Mouse (Mus musculus): ENCODE data around the gene Usf3. TPM values are rescaled to one million over a fixed set of nuclear protein-coding genes. Genes with fewer than 3 reads are reported as not detected.

The Usf3 gene
- polyA plus RNA-seq, 1 experiment from 2014 or later = 3.5 TPM

GRCm38 (mm10) chr16:44176511-44176910 lies 3.5 kb downstream of the Usf3 start:
- Histone ChIP-seq H3K9ac (no peak overlapping the region), H3K4me1 (peaks cover 17% of the 10 kb centered on the region), H3K9me3 (replicated peaks) (no peaks in the 10 kb centered on the region), H3K4me2 (replicated peaks) (no peak overlapping the region), H3K27me3 (no peaks in the 10 kb centered on the region), H3K27ac (no peak overlapping the region), H3K36me3 (no peaks in the 10 kb centered on the region), H3K4me3 (no peak overlapping the region)
- ATAC-seq (ENCODE audit: low FRiP score) = no peak
- WGBS = 92% methylated on average over 2 of the region's 2 CpGs

GRCm38 (mm10) chr16:44178555-44178954 lies 5.5 kb downstream of the Usf3 start:
- no peak overlapping the region for H3K27ac ChIP-seq
- H3K9ac ChIP-seq = no peak overlapping the region
- peaks cover 15% of the 10 kb centered on the region for H3K4me1 ChIP-seq
- ATAC-seq (ENCODE audit: low FRiP score) = no peak
- no peak overlapping the region for H3K4me2 ChIP-seq (replicated peaks)
- WGBS = 80% methylated on average over 1 of the region's 1 CpGs
- no peaks in the 10 kb centered on the region for H3K9me3 ChIP-seq (replicated peaks)
- no peaks in the 10 kb centered on the region for H3K27me3 ChIP-seq
- H3K36me3 ChIP-seq = no peaks in the 10 kb centered on the region; the same call in 1 of the 2 replicates
- no peak overlapping the region for H3K4me3 ChIP-seq

- Histone ChIP-seq H3K27ac (no peak overlapping the region), H3K4me1 (no peaks in the 10 kb centered on the region), H3K4me3 (no peak overlapping the region), H3K36me3 (no peaks in the 10 kb centered on the region; the same call in 1 of the 2 replicates), H3K9me3 (replicated peaks) (no peaks in the 10 kb centered on the region), H3K4me2 (replicated peaks) (no peak overlapping the region), H3K27me3 (no peaks in the 10 kb centered on the region), H3K9ac (no peak overlapping the region)
- ATAC-seq (ENCODE audit: low FRiP score) = no peak
- WGBS = 93% methylated on average over 1 of the region's 1 CpGs
Measured at GRCm38 (mm10) chr16:44182597-44182996, 9.6 kb downstream of the Usf3 start.

- peaks cover 4% of the 10 kb centered on the region; the same call in 1 of the 2 replicates for H3K36me3 ChIP-seq
- H3K4me1 ChIP-seq = no peaks in the 10 kb centered on the region
- 0 out of 2 replicates have a peak, but pooled peaks cover 5% of the 10 kb centered on the region for H3K9me3 ChIP-seq (replicated peaks)
- H3K27me3 ChIP-seq = no peaks in the 10 kb centered on the region
- H3K27ac ChIP-seq = no peak overlapping the region
- no peak for ATAC-seq (ENCODE audit: low FRiP score)
- 80% methylated on average over 3 of the region's 3 CpGs for WGBS
- no peak overlapping the region for H3K4me2 ChIP-seq (replicated peaks)
- no peak overlapping the region for H3K4me3 ChIP-seq
- no peak overlapping the region for H3K9ac ChIP-seq
Measured at GRCm38 (mm10) chr16:44184769-44185168, 11.7 kb downstream of the Usf3 start.

- 0 out of 2 replicates have a peak, but pooled peaks cover 5% of the 10 kb centered on the region for H3K9me3 ChIP-seq (replicated peaks)
- ATAC-seq (ENCODE audit: low FRiP score) = no peak
- WGBS = 96% methylated on average over 4 of the region's 4 CpGs
- H3K4me1 ChIP-seq = no peaks in the 10 kb centered on the region
- H3K27ac ChIP-seq = no peak overlapping the region
- H3K27me3 ChIP-seq = no peaks in the 10 kb centered on the region
- no peak overlapping the region for H3K4me2 ChIP-seq (replicated peaks)
- H3K36me3 ChIP-seq = 0 out of 2 replicates have a peak, but pooled peaks cover 4% of the 10 kb centered on the region
- no peak overlapping the region for H3K4me3 ChIP-seq
- no peak overlapping the region for H3K9ac ChIP-seq
Measured at GRCm38 (mm10) chr16:44187172-44187571, 14.1 kb downstream of the Usf3 start.

GRCm38 (mm10) chr16:44188766-44189165 lies 15.7 kb downstream of the Usf3 start:
- H3K4me1 ChIP-seq = no peaks in the 10 kb centered on the region
- no peaks in the 10 kb centered on the region for H3K27me3 ChIP-seq
- H3K9ac ChIP-seq = no peak overlapping the region
- H3K9me3 ChIP-seq (replicated peaks) = 0 out of 2 replicates have a peak, but pooled peaks cover 5% of the 10 kb centered on the region
- no peak overlapping the region for H3K4me3 ChIP-seq
- no peak overlapping the region for H3K4me2 ChIP-seq (replicated peaks)
- ATAC-seq (ENCODE audit: low FRiP score) = no peak
- H3K36me3 ChIP-seq = 0 out of 2 replicates have a peak, but pooled peaks cover 4% of the 10 kb centered on the region
- WGBS = 89% methylated on average over 3 of the region's 3 CpGs
- H3K27ac ChIP-seq = no peak overlapping the region

- no peak for ATAC-seq (ENCODE audit: low FRiP score)
- H3K9me3 ChIP-seq (replicated peaks) = 0 out of 2 replicates have a peak, but pooled peaks cover 5% of the 10 kb centered on the region
- no peaks in the 10 kb centered on the region for H3K4me1 ChIP-seq
- H3K27ac ChIP-seq = no peak overlapping the region
- H3K36me3 ChIP-seq = 0 out of 2 replicates have a peak, but pooled peaks cover 4% of the 10 kb centered on the region
- no peak overlapping the region for H3K9ac ChIP-seq
- H3K4me2 ChIP-seq (replicated peaks) = no peak overlapping the region
- no peaks in the 10 kb centered on the region for H3K27me3 ChIP-seq
- 94% methylated on average over 6 of the region's 6 CpGs for WGBS
- H3K4me3 ChIP-seq = no peak overlapping the region
Measured at GRCm38 (mm10) chr16:44190032-44190431, 17.0 kb downstream of the Usf3 start.

GRCm38 (mm10) chr16:44190968-44191367 lies 17.9 kb downstream of the Usf3 start:
- ATAC-seq (ENCODE audit: low FRiP score) = no peak
- H3K9ac ChIP-seq = no peak overlapping the region
- no peaks in the 10 kb centered on the region for H3K27me3 ChIP-seq
- 0 out of 2 replicates have a peak, but pooled peaks cover 4% of the 10 kb centered on the region for H3K36me3 ChIP-seq
- 92% methylated on average over 2 of the region's 2 CpGs for WGBS
- H3K4me3 ChIP-seq = no peak overlapping the region
- no peak overlapping the region for H3K27ac ChIP-seq
- H3K9me3 ChIP-seq (replicated peaks) = 0 out of 2 replicates have a peak, but pooled peaks cover 5% of the 10 kb centered on the region
- no peaks in the 10 kb centered on the region for H3K4me1 ChIP-seq
- no peak overlapping the region for H3K4me2 ChIP-seq (replicated peaks)

- Histone ChIP-seq H3K36me3 (peaks cover 21% of the 10 kb centered on the region), H3K9ac (no peak overlapping the region), H3K4me2 (replicated peaks) (no peak overlapping the region), H3K27ac (no peak overlapping the region), H3K27me3 (no peaks in the 10 kb centered on the region), H3K4me1 (no peaks in the 10 kb centered on the region), H3K4me3 (no peak overlapping the region), H3K9me3 (replicated peaks) (no peaks in the 10 kb centered on the region)
- 91% methylated on average over 14 of the region's 14 CpGs for WGBS
- no peak for ATAC-seq (ENCODE audit: low FRiP score)
Measured at GRCm38 (mm10) chr16:44199066-44199703, 26.1 kb downstream of the Usf3 start.

GRCm38 (mm10) chr16:44200146-44200545 lies 27.1 kb downstream of the Usf3 start:
- H3K27me3 ChIP-seq = no peaks in the 10 kb centered on the region
- H3K36me3 ChIP-seq = peaks cover 21% of the 10 kb centered on the region
- H3K27ac ChIP-seq = no peak overlapping the region
- no peak overlapping the region for H3K4me3 ChIP-seq
- H3K4me1 ChIP-seq = no peaks in the 10 kb centered on the region
- H3K9ac ChIP-seq = no peak overlapping the region
- no peaks in the 10 kb centered on the region for H3K9me3 ChIP-seq (replicated peaks)
- 93% methylated on average over 4 of the region's 4 CpGs for WGBS
- ATAC-seq (ENCODE audit: low FRiP score) = no peak
- H3K4me2 ChIP-seq (replicated peaks) = no peak overlapping the region

GRCm38 (mm10) chr16:44204331-44204730 lies 31.3 kb downstream of the Usf3 start:
- Histone ChIP-seq H3K36me3 (peaks cover 33% of the 10 kb centered on the region), H3K4me2 (replicated peaks) (no peak overlapping the region)
- ATAC-seq (ENCODE audit: low FRiP score) = no peak

GRCm38 (mm10) chr16:44205973-44206372 lies 32.9 kb downstream of the Usf3 start:
- no peak overlapping the region for H3K27ac ChIP-seq
- H3K4me1 ChIP-seq = no peaks in the 10 kb centered on the region
- WGBS = 89% methylated on average over 8 of the region's 8 CpGs
- H3K9me3 ChIP-seq (replicated peaks) = no peaks in the 10 kb centered on the region
- no peaks in the 10 kb centered on the region for H3K27me3 ChIP-seq
- H3K4me3 ChIP-seq = no peak overlapping the region
- ATAC-seq (ENCODE audit: low FRiP score) = no peak
- no peak overlapping the region for H3K4me2 ChIP-seq (replicated peaks)
- H3K9ac ChIP-seq = no peak overlapping the region
- H3K36me3 ChIP-seq = peaks cover 42% of the 10 kb centered on the region

More at GRCm38 (mm10) chr16:44204331-44204730, 31.3 kb downstream of the Usf3 start:
- H3K4me3 ChIP-seq = no peak overlapping the region
- WGBS = 90% methylated on average over 6 of the region's 6 CpGs
- no peak overlapping the region for H3K27ac ChIP-seq
- H3K9me3 ChIP-seq (replicated peaks) = no peaks in the 10 kb centered on the region
- no peaks in the 10 kb centered on the region for H3K27me3 ChIP-seq
- no peaks in the 10 kb centered on the region for H3K4me1 ChIP-seq
- no peak overlapping the region for H3K9ac ChIP-seq

Measured in hindbrain, embryonic 12.5 days (tissue).